In the genomic region with DNA sequence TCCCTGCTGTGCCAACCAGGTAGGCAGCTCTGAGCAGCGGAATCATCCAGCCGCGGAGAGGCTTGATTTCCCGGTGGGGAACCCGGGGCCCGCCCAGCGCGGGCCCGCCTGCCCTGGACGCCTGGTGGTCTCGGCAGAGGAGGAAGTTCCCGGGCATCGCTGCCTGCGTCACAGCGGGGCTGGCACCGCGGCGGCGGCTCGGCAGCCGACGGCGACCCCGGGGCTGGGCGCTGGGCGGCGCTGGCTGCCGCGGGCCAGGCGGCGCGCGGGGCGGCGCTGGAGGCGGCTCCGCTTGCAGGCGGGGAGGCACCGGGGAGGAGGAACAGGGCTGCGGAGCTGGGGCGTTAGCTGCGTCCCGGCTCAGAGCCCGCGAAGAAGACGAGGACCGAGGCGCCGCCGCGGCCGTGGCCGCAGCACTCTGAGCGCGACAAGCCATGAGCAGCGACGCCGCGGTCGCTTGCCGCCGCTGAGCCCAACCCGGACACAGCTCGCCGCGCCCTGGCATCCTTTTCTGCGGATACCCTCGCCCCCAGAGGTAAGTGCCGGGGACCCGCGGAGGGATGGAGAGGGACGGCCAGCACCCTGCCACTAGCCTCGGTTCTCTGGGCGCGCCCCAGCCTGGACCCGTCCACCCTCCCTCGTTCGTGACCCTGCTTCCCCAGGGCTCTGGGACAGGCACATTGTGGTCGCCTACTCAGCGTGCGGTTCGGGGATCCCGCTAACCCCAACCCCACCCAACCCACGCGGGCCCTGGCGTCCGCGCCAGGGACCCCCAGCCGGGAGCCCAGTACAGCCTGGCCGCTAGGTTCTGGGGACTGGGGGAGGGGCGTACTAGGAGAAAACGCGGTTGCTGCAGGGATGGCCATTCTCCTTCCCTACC, we compare ENCODE assay signal across 8 mouse cellular contexts. TPM values are rescaled to one million over a fixed set of nuclear protein-coding genes. Genes with fewer than 3 reads are reported as not detected.
DNase-seq lines count a peak whose midpoint lies in the region; ATAC-seq lines count a peak whose summit lies in the region.

TSS of gene Lrrc8c (plus strand) at position 293 of the 880 bp plus-strand sequence.

- H3K9me3 ChIP-seq in intestine, embryonic 15.5 days, result no peaks in the 10 kb centered on the region
- H3K9me3 ChIP-seq in midbrain, embryonic 11.5 days (ENCODE audit: control insufficient read depth, low read length), result no peaks in the 10 kb centered on the region

- H3K27me3 ChIP-seq in intestine, embryonic 15.5 days (replicated peaks), result no peaks in the 10 kb centered on the region
- no peaks in the 10 kb centered on the region for H3K27me3 ChIP-seq in midbrain, embryonic 11.5 days (ENCODE audit: control insufficient read depth, insufficient read depth, low read length)

- DNase-seq in adrenal gland, adult 8-10 months, result peak; percentile 83
- DNase-seq in embryo, embryonic 11 days, result peak; percentile 90
- DNase-seq in gastrocnemius, postnatal 36 days, result peak; percentile 70 to 73
- DNase-seq in left cerebral cortex, postnatal 4 days, result peak; percentile 84
- peak; percentile 97 for DNase-seq in midbrain, embryonic 11.5 days (ENCODE audit: low spot score, missing footprints)
- peak; percentile 82 for DNase-seq in right cerebral cortex, postnatal 4 days
- DNase-seq in yolk sac, embryonic 10.5 days (ENCODE audit: low spot score), result peak; percentile 78

- peak within 1 kb of the TSS; percentile 71 for H3K4me3 ChIP-seq in intestine, embryonic 15.5 days (replicated peaks)
- H3K4me3 ChIP-seq in midbrain, embryonic 11.5 days (ENCODE audit: low read depth, low read length), result peak within 1 kb of the TSS; percentile 70

- H3K27ac ChIP-seq in intestine, embryonic 15.5 days, result peak within 1 kb of the TSS; percentile 82
- H3K27ac ChIP-seq in midbrain, embryonic 11.5 days (ENCODE audit: low read depth, low read length), result peak within 1 kb of the TSS; percentile 53

- H3K9ac ChIP-seq in intestine, embryonic 15.5 days, result peak within 1 kb of the TSS; percentile 59
- peak within 1 kb of the TSS; percentile 82 for H3K9ac ChIP-seq in midbrain, embryonic 11.5 days (ENCODE audit: low read length)

- WGBS in intestine, embryonic 15.5 days, result under 1% methylated on average over 83 of the region's 93 CpGs
- WGBS in midbrain, embryonic 11.5 days, result under 1% methylated on average over 90 of the region's 93 CpGs

- intact Hi-C loops in gastrocnemius, postnatal 36 days (cut with DNase I), result loop anchor here (1.0 to 5.0 kb wide), 2 partner anchors 112 to 135 kb away; no protein-coding TSS in a partner anchor
- intact Hi-C loops in left cerebral cortex, postnatal 4 days (cut with DNase I), result loop anchor here (1.0 kb wide), 1 partner anchor 135 kb away; no protein-coding TSS in a partner anchor

- H3K36me3 ChIP-seq in intestine, embryonic 15.5 days, result no peaks in the 10 kb centered on the region
- H3K36me3 ChIP-seq in midbrain, embryonic 11.5 days (ENCODE audit: control insufficient read depth, insufficient read depth, low read length), result no peaks in the 10 kb centered on the region

- peaks cover 10% of the 10 kb centered on the region; the same call in 1 of the 2 replicates for H3K4me1 ChIP-seq in intestine, embryonic 15.5 days (replicated peaks)
- peaks cover 11% of the 10 kb centered on the region; the same call in 1 of the 2 replicates for H3K4me1 ChIP-seq in midbrain, embryonic 11.5 days (ENCODE audit: control insufficient read depth, insufficient read depth, low read length)

- H3K4me2 ChIP-seq in intestine, embryonic 15.5 days (replicated peaks), result peak within 1 kb of the TSS; percentile 97
- H3K4me2 ChIP-seq in midbrain, embryonic 11.5 days, result peak within 1 kb of the TSS; percentile 94

- peak; percentile 97 for ATAC-seq in intestine, embryonic 15.5 days
- peak; percentile 94 for ATAC-seq in midbrain, embryonic 11.5 days (ENCODE audit: low FRiP score)

RNA-seq across cellular contexts. Expression of gene Lrrc8c, which starts in this region (rescaled TPM):
- total RNA-seq in adrenal gland, adult 8-10 months (2022), result 10 to 100 TPM; 16.8 to 28.0 (median 24.5) TPM
- total RNA-seq in gastrocnemius, postnatal 36 days (2021), result 10 to 100 TPM in 1 of 2 experiments, 1 to 10 TPM in 1; 8.3 to 11.0 TPM
- polyA plus RNA-seq in intestine, embryonic 15.5 days (2015; fragmentation: Nextera tagmentation; extraction: Ambion mirVana), result 15.0 and 16.2 TPM in 2 replicates
- total RNA-seq in left cerebral cortex, postnatal 4 days (2021), result 10 to 100 TPM; 24.3 to 27.2 TPM
- polyA plus RNA-seq in midbrain, embryonic 11.5 days (2014; fragmentation: Nextera tagmentation; extraction: Ambion mirVana), result 12.4 and 12.8 TPM in 2 replicates

Comparison
In these comparisons a context has a peak if more than half of its experiments do, and no peak if none do; other contexts are left out.
1. Peak in every context shown above with its lines: DNase-seq, ATAC-seq, H3K4me3 ChIP-seq and H3K27ac ChIP-seq.